Mouse (Mus musculus): ENCODE measurements at regions not wholly inside any gene's neighbourhood (a gene's known extent, or its start where the extent isn't known, plus 50 kb on each side); places are given as distances from the start of the nearest gene placed in this dataset.

GRCm38 (mm10) chr11:22421762-22422161 is 79.7 kb upstream of the Ehbp1 start:
- TF ChIP-seq POLR2A (IDR thresholded peaks at IDR 0.05; ENCODE audit: low read depth, low read length), result no peak
- TF ChIP-seq CTCF (IDR thresholded peaks at IDR 0.05; ENCODE audit: borderline replicate concordance, insufficient read depth, low read length), result no peak

Measured in embryonic fibroblast, embryonic 13.5 days (primary cell).